Mouse (Mus musculus) monocyte, adult 2 months (primary cell): ENCODE data around the gene Gtdc1.

Source experiments
- DNase-seq, 2 experiments: peaks; one replicate each; pipeline ENCODE4 v3.0.0; 2022; ENCODE audit warnings: low spot score in 2 of 2, low read depth in 1 of 2

The Gtdc1 gene

GRCm38 (mm10) chr2:44535760-44536159 lies 391.7 kb downstream of the Gtdc1 start:
- no peak for DNase-seq

DNA sequence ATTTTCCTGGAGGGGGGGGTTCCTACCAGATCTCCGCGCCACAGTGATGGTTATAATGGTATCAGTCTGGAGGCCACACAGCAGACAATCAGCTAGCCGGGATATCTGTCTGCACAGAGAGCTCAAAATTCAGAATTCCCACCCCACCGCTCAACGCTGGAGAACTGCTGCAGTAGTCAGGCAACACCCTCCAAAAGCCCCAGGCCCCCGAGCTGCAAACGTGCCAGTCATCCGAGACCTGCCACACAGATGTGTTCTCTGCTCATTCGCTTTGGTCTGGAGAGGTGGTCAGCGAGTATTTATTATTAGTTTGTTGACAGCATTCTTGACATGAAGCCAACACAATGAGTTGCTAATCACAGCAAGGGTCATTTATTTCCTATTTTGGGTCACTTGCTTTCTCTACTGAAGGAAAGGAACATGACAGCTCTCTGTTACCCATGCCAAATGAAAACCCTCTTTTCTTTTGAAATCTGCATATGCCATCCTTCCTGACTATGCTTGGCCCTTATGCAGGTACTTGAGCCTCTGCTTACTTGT lies 392.3 kb downstream of the Gtdc1 start:
- no peak for DNase-seq

DNA sequence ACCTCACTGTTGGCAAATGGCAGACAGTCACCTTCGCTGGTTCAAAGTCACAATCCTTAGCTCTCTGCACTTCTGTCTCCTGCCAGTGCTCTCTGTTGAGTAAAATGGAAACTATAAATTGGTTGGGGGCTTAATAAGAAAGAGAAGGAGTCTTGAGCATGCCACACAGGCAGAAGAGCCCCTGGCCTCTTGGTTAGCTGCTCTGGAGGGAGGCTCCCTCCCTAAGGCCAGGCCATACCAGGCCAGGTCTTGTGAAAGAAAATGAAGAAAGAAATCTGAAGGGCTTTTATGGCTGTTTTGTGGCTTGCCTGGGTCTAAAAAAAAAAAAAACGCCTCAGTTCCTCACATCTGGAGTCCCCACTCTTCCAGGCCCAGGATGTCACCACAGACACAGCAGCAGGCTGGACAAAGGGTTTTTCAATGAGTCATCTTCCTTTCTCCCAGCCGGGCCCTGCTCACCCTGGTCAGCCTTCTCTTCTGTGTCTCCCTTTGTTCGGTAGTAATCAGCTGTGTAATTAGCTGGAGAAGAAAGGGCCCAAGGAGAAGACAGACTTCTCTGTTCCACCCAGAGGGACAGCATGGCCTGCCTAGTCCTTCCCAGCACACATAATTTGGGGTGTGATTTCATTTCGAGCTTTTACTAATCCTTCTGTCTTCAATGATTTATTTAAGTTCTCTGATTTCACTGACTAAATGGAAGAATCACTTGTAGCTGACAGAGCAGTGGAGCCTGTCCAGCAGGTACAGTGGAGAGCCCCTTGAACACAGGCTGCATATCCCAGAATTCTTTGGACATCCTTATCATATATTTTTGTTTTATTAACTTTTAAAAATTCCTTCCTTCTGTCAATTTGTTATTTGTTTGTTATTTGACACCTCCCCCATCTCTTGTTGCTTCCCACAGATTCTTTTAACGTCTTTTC lies 401.1 kb downstream of the Gtdc1 start:
- DNase-seq, result no peak

- DNase-seq, result no peak
Observed at GRCm38 (mm10) chr2:44525187-44525919, 402.1 kb downstream of the Gtdc1 start.

GRCm38 (mm10) chr2:44519236-44519635 lies 408.2 kb downstream of the Gtdc1 start:
- DNase-seq, result no peak

DNA sequence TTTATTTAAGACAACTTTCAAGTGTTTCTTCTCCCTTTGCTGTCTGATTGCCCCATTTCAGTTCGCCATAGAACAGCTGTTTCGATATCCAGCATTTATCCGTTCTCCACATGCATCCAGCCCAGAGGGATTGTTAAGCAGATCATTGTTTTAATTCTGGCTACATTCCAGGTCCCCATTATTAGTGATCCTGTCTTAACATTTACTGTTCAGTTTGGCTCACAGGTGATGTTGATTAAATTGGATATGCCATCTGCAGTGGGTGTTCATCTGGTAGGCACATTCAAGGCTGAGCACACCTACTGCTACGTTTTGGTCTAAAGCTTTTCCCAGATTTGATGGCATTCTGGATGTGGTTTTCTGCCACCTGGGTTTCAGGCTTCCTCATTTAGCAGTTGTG lies 409.4 kb downstream of the Gtdc1 start:
- DNase-seq, result no peak
